Mouse (Mus musculus) retina, postnatal 1 day (tissue): ENCODE measurements around the gene 1190002N15Rik.

ENCODE experiments used
- DNase-seq: peaks from one replicate; pipeline ENCODE4 v3.0.0-alpha.2; 2012

The 1190002N15Rik gene

GRCm38 (mm10) chr9:94537970-94538822, at the start of gene 1190002N15Rik:
Gene 1190002N15Rik, minus strand, starts transcription at chr9:94538081.
- DNase-seq = peak; percentile 98

- DNase-seq = no peak
Observed at GRCm38 (mm10) chr9:94582309-94582708, 44.4 kb upstream of the 1190002N15Rik start.

- no peak for DNase-seq
Observed at GRCm38 (mm10) chr9:94581661-94582060, 43.8 kb upstream of the 1190002N15Rik start.

- no peak for DNase-seq
Observed at GRCm38 (mm10) chr9:94580071-94580737, 42.3 kb upstream of the 1190002N15Rik start.

GRCm38 (mm10) chr9:94571802-94572201, 33.9 kb upstream of the 1190002N15Rik start:
- no peak for DNase-seq

GRCm38 (mm10) chr9:94568386-94568785, 30.5 kb upstream of the 1190002N15Rik start:
- no peak for DNase-seq

GRCm38 (mm10) chr9:94567722-94568314, 29.9 kb upstream of the 1190002N15Rik start:
- DNase-seq = no peak

GRCm38 (mm10) chr9:94556776-94557514, 19.1 kb upstream of the 1190002N15Rik start:
- no peak for DNase-seq

GRCm38 (mm10) chr9:94556249-94556648, 18.4 kb upstream of the 1190002N15Rik start:
- DNase-seq = no peak

- no peak for DNase-seq
Observed at GRCm38 (mm10) chr9:94550493-94551095, 12.7 kb upstream of the 1190002N15Rik start.

- DNase-seq = no peak
Observed at GRCm38 (mm10) chr9:94543881-94544280, 6.0 kb upstream of the 1190002N15Rik start.

GRCm38 (mm10) chr9:94540343-94541095, 2.6 kb upstream of the 1190002N15Rik start:
- no peak for DNase-seq

GRCm38 (mm10) chr9:94539346-94539865, 1.5 kb upstream of the 1190002N15Rik start:
- DNase-seq = peak; percentile 16

GRCm38 (mm10) chr9:94538823-94539143, 902 bp upstream of the 1190002N15Rik start:
- no peak for DNase-seq

GRCm38 (mm10) chr9:94537051-94537917, 597 bp downstream of the 1190002N15Rik start:
- peak; percentile 81 for DNase-seq

- DNase-seq = peak; percentile 15
Observed at GRCm38 (mm10) chr9:94536261-94536905, 1.5 kb downstream of the 1190002N15Rik start.

GRCm38 (mm10) chr9:94534795-94535194, 3.1 kb downstream of the 1190002N15Rik start:
- DNase-seq = peak; percentile 19

GRCm38 (mm10) chr9:94534226-94534625, 3.7 kb downstream of the 1190002N15Rik start:
- DNase-seq = peak; percentile 10

- peak; percentile 51 for DNase-seq
Observed at GRCm38 (mm10) chr9:94533641-94534040, 4.2 kb downstream of the 1190002N15Rik start.

- DNase-seq = no peak
Observed at GRCm38 (mm10) chr9:94529987-94530386, 7.9 kb downstream of the 1190002N15Rik start.
